Mouse (Mus musculus) adipocyte (in vitro differentiated cells): ENCODE data around the gene Colgalt1.

Source experiments
- DNase-seq: peaks from one replicate; pipeline ENCODE4 v3.0.0-alpha.2; 2016; ENCODE audit warnings: low spot score

Gene Colgalt1

DNA sequence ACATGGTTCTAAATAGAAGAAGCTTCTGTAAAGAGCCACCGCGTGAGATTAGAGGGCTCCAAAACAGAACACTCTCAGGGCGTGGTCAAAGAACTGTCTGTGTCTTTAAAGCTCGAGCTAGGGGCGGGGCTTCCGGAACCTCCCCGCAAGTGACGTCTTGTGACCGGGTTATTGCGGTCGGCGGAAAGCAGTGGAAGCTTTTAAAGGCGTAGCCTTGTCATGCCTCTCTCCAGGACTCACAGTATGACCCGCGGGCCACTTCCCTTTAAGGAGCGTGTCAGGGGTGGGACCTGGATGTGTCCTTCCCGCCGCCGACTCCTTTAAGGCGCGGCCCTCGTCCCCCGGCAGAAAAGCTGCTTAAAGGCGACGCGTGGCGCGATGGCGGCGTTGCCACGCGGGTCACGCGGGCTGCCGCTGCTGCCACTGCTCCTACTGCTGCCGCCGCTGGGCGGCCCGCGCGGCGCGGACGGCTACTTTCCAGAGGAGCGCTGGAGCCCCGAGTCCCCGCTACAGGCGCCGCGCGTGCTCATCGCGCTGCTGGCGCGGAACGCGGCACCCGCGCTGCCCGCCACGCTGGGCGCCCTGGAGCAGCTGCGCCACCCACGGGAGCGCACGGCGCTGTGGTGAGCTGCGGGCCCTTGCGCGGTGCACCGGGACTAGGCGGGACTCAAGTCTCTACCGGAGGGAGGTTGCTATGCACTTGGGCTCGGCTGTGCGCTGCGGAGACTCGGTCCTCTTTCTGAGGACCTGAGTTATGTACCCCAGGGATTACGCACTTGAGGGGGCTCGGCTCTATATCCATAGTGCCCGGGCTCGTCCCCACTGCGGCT, at the start of gene Colgalt1:
Gene Colgalt1 (plus strand): TSS at position 177 of the 830 bp plus-strand sequence.
- peak; percentile 98 for DNase-seq

DNA sequence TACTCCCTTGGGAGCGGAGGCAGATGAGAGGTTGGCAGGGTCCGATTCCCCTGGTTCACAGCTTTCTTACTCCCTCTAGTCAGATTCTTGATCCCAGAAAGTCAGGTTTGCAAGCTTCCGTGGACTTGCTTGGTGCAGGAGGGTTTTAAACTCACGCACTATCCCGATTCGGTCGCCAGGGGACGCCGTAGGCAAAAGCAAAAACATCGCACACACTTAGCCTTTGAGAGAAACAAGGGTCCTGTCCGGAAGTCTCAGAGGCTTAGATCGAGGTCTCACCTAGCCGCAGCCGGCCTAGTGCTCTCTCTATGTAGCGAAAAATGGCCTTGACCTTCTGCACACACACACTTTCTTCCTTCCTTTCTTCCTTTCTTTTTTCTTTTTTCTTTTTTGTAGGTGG, 49.4 kb upstream of the Colgalt1 start:
- peak; percentile 86 for DNase-seq

DNA sequence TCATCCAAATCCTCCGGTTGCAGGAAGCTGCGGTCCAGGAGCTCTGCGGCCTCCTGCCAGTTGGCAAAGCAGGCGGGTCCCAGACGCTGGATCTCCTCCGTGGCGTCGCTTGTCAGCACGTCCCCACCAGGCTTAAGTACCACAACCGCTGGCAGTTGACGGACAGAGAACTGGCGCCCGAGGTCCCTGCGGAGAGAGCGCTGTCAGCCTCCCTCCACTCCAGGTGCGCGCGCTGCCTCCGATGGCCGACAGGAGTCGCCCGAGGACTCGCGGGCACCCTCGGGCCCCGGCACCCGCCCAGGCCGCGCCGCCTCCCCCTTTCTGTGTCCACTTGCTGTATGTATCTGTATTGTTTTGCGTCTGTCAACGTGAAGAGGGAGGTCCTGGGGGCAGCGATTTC, 48.0 kb upstream of the Colgalt1 start:
- DNase-seq = no peak

DNA sequence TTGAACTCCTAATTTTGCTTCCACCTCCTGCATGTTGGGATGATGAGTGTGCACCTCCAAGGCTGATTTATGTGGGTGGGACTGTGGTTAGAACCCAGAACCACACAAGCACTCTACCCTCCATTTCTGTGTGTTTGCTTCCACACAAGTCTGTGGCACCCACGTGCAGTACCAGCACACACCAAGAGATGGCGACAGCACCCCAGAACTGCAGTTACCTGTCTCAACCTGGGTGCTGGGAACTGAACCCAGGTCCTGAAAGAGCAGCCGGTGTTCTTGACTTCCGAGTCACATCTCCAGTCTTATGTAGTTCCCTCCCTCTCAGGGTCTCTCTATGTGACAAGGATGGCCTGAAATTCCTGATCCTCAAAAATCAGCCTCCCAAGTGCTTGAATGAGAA, 46.8 kb upstream of the Colgalt1 start:
- DNase-seq = no peak

DNA sequence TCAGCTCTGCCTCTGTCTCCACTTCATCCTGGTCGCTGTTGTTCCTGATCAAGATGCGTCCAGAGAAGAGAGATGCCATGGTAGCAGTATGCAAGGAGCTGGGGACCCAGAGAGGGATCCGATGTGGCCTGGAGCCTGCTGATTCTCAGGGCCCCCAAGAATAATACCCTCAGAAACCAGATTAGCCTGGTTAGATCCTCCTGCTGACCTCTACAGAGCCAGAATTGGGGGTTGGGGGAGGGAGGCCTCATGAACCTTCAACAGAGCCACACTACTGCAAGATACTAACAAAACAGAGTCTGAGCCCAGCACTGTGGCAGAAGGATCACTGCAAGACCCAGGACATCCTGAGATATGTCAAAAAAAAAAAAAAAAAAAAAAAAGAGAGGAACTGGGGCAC, 44.3 kb upstream of the Colgalt1 start, which contains the start of gene Nxnl1:
Gene Nxnl1 (minus strand): TSS at position 101 of the 400 bp plus-strand sequence.
- DNase-seq = no peak

DNA sequence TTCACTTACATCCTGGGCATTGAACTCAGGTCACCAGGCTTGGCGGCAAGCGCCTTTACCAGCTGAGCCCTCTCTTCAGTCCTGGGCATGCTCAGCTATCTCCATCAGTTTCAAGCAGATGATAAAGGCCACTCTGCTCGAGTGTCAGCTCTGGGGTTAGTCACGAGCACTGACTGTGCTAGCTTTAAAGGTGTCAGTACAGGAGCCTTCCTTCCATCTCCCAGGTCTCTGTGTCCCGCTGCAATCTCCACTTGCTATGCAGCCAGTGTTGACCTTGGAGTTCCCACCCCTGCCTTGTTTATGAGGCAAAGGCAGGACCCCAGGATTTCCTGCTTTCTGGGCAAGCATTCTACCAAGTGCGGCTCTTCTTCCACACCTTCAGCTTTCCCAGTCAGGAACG, 43.2 kb upstream of the Colgalt1 start:
- DNase-seq = no peak

DNA sequence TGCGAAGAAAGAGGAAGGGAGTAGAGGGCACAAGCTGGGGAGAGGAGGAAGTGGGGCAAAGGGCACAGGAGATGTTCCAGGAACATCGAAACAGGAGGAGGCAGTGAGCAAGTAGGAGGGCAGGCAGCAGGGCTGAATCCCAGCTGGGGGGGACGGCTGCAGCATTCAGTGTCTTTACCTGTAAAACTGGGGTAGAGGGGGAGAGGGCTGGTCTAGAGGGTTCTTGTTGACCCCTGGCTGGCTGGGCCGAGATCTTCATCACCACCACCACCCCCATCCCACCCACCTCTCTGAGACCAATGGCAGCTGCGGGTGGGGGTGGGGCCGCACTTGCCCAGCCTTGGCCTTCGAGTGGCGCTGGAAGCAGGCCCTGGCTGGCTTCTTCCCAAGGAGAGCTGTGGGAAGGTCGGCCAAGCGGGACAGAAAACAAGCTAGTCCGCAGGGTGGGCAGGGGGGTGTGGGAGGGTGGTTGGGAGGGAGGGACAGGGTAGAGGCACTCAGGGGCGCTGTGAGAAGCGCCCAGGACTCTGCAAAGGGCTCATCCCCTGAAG, 42.3 kb upstream of the Colgalt1 start, which contains the start of gene Slc27a1:
Gene Slc27a1 (plus strand): TSS at position 496 of the 551 bp plus-strand sequence.
- peak; percentile 94 for DNase-seq

DNA sequence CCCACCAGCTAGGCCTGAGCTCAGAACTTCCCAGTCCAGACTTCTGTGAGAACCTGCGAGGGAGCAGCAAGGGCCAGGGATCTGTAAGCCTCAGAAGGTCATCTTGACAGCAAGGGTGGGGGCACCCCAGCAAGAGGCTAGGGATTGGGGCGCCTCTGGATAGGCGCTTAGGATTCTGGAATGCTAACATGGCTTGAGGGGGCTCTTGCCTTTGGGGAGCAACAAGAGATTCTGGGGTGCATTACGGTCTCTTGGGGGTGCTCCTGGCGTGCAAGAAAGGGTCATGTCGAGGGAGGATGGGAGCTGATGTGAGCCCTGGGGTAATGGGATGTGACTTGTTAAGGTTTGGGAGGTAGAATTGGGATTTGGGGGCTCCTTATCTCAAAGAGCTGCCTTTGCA, 41.9 kb upstream of the Colgalt1 start:
- no peak for DNase-seq

DNA sequence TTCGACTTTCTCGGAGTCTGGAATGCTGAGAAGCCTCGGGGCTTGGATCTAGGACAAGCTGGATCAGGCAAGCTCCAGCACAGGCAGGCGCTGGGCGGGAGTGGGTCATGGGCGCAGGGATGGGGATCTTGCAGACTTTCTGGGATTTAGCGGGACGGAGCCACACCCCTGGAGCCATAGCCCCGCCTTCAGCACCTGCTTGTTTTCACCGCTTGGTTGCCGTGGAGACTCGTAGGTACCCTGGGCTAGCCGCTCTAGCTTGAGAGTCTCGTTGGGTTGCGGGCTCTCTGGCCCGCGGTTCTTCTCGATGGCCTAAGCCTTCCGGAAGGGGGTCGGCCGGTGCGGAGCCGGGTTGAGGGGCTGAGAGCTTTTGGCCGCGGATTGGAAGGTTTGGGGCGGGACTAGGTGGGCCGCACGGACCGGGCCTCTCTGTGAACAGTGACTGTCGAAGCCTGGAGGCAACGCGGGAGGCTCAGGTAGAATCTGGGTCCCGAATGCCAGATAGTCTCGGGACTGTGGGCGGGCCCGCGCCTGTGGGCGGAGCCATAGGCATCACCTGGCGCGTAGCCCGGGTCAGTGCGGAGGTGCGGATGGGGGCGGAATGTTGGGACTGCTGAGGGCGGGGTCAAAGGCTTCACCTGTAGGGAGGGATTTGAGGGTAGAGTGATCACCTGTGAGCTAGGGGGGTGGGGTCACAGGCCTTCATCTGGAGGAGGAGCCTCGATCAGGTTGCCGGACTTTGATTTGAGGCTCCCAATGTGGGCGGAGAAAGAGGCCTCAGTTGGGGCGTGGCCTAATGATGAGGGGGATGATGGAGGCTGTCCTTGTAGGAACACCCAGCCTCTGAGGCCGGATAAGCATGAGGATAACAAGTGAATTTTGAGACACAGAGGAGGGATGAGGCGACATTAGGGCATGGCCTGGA, 41.2 kb upstream of the Colgalt1 start:
- DNase-seq = peak; percentile 80

DNA sequence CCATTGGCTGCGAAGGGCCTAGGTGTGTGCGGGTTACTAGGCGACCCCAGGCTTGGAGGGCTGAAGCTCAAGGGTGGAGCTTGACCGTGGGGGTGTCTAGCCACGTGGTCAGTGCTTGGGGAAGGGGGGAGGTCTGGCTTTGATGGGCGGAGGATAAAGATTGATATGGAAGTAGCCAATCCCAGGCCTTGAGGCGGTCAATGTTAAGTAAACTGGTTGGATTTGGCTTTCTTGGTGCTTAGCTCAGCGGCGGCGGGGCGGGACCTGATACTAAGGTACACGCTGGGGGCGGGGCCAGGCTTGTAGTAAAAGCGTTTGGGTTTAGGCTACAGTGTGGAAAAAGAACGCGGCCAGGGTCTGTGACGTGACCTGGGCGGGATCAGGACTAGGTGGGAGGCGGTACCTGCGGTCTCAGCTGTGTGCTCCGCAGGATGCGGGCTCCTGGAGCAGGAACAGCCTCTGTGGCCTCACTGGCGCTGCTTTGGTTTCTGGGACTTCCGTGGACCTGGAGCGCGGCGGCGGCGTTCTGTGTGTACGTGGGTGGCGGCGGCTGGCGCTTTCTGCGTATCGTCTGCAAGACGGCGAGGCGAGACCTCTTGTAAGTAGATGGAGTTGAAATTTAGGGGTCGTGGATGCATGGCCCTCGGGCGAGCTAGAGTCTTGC, 40.4 kb upstream of the Colgalt1 start:
- peak; percentile 94 for DNase-seq

DNA sequence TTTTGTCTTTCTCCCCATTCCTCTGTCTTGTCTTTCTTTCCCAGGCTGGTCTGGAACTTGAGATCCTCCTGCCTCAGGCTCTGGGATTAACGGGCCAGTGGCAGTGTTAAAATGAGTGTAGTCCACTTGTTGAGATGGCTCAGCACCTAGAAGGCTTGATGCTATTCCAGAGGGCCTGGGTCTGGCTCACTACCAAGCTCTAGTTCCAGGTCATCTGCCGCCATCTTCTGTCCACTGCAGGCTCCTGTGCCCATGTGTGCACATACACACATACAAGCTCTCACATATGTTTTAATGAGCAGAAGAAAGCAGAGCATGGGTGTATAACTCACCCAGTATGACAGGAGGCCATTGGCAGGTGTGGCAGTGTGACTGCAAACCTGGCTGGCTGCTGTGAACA, 38.7 kb upstream of the Colgalt1 start:
- DNase-seq = no peak

DNA sequence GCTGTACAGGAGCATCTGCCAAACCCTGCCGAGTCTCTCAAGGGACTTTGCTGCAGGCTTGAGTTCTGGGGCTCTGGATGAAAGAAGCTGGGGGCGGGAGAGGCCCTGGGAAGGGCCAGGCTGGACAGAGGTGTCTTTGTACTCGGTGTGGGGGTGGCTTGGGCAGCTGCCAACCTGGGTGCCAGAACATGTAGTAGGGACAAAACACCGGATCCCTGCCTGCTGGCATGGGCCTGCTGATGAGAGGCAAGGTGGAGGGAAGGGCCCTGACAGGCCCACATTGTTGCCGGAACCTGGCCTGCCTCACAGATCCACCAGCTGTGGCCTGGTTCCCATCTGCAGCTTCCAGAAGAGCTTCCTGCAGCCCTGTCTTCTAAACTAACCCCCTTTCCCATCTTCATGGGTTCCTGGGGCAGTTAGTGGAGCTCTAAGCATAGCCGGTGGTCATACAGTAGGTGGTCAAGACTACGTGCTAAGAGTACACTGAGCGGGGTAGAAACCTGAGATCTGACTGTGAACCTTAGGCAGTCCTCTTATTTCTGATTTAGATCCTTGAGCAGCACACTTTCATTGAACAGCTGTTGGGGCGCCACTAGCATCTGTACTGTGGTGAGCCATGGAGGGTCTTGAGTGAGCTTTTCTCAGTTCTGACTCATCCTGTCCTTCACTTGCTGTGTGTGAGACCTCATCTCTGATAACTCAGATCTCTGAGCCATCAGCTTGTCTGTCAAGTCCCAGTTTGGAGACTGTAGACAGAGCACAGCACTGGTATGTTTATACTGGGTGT, 37.8 kb upstream of the Colgalt1 start:
- peak; percentile 53 for DNase-seq

DNA sequence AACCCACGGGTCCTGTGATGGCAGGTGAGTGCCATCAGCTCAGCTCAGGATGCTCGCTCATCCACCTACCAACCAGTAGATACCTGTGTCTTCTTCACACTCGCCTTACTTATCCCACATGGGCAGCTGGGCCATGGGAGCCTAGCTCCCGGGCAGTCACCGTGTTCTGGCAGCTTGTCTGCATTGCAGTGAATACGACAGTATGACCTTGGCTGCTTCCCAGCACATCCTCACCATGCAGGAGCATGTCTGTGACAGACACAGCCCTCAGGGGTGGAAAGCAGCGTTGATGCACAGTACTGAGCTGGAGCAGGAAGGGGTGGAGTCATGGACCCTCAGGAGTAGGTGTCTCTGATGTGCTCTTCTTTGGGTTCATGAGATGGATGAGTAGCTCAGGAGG, 36.4 kb upstream of the Colgalt1 start:
- no peak for DNase-seq

DNA sequence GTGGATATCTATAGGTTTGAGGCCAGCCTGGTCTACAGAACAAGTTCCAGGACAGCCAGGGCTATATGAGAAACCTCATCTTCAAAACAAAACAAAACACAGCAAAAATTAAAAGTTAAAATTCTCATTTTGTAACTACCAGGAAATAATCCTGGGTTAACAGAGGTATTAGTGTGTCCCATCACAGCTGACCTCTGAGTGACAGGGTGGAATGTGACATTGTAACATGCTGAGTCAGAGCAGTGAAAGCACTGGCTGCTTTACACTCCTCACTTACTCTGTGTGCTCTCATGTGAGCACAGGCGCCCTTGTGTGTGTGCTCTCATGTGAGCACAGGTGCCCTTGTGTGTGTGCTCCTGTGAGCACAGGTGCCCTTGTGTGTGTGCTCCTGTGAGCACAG, 35.8 kb upstream of the Colgalt1 start:
- DNase-seq = no peak

DNA sequence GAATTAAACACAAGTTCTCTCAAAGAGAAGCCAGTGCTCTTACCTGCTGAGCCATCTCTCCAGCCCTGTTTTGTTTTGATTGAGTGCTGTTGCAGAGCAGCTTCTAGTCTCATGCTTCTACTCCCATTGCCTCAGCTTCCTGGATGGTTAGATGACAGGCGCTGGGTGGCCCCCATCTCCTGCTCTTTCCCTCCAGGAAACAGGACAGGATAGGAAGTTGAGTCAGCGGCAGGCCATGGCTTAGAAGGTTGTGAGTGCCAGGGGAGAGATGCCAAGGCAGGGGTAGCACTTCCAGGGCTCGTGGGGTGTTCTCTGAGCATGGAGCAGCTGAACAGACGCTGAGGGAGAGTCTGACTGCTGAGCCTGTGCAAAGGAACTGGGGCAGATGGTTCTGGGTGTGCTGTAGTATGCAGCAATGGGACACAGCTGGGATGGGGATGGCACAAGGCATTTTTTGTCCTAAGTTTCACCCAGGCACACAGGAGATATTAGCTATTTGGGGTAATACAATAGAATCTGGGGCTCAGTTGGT, 32.9 kb upstream of the Colgalt1 start:
- no peak for DNase-seq

DNA sequence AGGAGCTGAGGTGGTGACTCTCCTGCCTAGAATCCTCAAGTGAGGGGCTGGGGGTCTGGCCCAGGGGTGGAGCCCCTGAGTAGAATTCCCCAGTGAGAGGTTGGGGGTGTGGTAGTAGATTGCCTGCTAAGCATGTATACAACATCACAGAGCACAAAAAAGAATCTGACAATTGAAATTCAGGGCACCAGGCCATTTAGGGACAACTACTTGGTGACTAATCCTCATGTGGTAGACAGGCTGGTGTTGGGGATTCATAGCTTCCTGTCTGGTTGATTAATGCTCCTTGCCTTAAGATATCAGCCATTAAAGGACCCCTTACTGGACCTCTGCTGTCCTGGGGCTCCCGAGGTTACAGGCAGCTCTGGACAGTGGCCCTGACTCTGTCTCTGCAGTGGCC, 31.8 kb upstream of the Colgalt1 start:
- no peak for DNase-seq

DNA sequence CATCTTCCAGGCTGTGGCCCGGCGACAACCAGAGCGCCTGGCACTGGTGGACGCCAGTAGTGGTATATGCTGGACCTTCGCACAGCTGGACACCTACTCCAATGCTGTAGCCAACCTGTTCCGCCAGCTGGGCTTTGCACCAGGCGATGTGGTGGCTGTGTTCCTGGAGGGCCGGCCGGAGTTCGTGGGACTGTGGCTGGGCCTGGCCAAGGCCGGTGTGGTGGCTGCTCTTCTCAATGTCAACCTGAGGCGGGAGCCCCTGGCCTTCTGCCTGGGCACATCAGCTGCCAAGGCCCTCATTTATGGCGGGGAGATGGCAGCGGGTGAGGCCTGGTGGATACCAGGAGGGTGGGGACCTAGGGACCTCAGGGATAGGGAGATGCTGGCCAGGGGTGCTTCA, 31.3 kb upstream of the Colgalt1 start:
- DNase-seq = no peak

DNA sequence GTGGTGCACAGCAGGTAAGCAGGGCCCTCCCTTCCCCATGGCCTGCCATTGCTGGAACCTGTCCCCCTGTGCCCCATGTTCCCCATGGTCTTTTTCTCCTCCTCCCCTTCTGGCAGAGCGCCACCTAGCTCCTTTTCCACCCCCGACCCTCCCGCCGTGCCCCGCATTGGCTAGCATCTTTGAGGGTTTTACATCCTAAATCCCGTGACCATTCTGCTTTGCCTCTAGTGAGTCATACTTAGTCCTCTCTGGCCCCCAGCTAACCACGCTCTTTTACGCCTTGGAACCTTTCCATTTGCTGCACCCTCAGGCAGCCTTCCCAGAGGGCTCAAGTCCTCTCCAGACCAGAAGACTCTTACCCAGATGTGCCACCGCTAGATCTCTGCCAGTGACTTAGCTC, 30.6 kb upstream of the Colgalt1 start:
- no peak for DNase-seq

DNA sequence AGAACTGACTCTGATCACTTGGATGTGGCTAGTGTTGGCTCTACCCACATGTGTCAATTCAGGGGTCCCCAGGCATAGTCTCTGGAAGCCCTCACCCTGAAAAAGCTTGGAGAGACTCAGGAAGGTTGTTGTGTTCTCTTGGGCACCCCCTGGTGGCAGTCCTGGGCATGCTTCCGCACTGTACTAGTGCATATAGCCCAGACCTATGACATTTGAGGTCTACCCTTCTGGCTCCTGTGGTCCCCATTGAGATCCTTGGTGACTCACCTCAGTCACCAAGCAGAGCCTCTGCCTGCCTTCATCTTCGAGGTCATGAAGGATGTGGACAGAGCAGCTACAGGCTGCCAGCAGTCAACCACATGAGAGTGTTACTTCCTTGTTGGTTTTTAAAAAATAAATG, 23.9 kb upstream of the Colgalt1 start:
- DNase-seq = peak; percentile 54

DNA sequence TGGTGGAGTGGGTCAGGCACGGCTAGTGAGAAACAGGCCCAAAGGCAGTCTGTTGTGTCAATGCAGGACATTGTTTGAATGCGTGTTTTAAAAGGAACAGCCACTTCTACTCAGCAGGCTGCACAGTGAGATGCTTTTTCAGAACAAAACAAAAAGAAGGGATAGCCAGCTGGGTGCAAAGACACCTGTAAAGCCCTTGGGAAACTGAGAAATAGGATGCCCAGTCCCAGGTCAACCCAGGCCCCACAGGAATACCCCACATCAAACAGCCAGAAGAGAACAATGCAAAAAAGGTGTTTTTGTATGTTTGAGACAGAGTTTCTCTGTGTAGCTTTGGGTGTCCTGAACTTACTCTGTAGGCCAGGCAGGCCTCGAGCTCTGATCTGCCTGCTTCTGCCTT, 22.0 kb upstream of the Colgalt1 start:
- DNase-seq = no peak

DNA sequence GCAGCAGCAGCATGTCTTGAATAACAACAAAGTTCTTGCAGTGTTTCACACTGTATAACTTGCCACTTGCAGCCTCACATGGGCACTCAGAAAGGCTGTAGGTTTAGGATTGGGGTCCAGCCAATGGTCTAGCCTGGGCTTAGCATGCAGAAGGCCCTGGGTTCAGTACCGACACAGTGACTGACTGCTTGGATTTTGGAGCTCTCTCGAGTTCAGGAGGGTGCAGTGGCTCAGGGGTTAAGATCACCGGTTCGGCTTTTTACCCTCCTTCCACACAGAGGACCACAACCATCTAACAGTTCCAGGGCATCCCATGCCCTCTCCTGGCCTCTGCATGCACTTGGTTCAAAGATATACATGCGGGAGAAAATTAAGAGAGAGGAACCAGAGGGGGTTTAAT, 19.8 kb upstream of the Colgalt1 start:
- DNase-seq = no peak
